Mouse (Mus musculus) MEL (cell line): Measurements from ENCODE around the gene Snca. TPM values are rescaled to one million over a fixed set of nuclear protein-coding genes. Genes with fewer than 3 reads are reported as not detected.

Experiments used
- DNase-seq: peaks from one replicate; pipeline ENCODE4 v3.0.0; 2011; ENCODE audit warnings: low read depth, low spot score
- H3K27ac ChIP-seq: 2 replicates; pipeline ENCODE4 v1.5.1; 2012; ENCODE audit warnings: low read depth, mild to moderate bottlenecking, control low read depth, low read length, moderate library complexity; ENCODE audit not compliant: control insufficient read depth
- H3K27me3 ChIP-seq, 2 experiments: fragments of 150-350 bp in 1 of 2; sonication (generic) in 1 of 2; 2 replicates each; pipeline ENCODE4 v1.6.1; 2012; ENCODE audit warnings: low read length in 2 of 2, mild to moderate bottlenecking in 2 of 2, improper control_type of control experiment in 1 of 2, moderate library complexity in 1 of 2; ENCODE audit not compliant: insufficient read depth in 2 of 2, control insufficient read depth in 1 of 2
- H3K36me3 ChIP-seq, 2 experiments: 2 replicates each; pipeline ENCODE4 v1.6.1; 2012 to 2014; ENCODE audit warnings: low read length in 2 of 2, improper control_type of control experiment in 1 of 2, inconsistent platforms in 1 of 2, mild to moderate bottlenecking in 1 of 2; ENCODE audit not compliant: insufficient read depth in 2 of 2, control insufficient read depth in 1 of 2
- H3K4me1 ChIP-seq, 2 experiments: fragments of 150-350 bp in 1 of 2; sonication (generic) in 1 of 2; 2 replicates each; pipeline ENCODE4 v1.6.1; 2012; ENCODE audit warnings: low read length in 2 of 2, improper control_type of control experiment in 1 of 2, mild to moderate bottlenecking in 1 of 2; ENCODE audit not compliant: insufficient read depth in 2 of 2, control insufficient read depth in 1 of 2
- H3K4me3 ChIP-seq, 2 experiments: fragments of 150-350 bp in 1 of 2; sonication (generic) in 1 of 2; 2 replicates each; pipeline ENCODE4 v1.5.1; 2012; ENCODE audit warnings: low read depth in 2 of 2, low read length in 2 of 2, mild to moderate bottlenecking in 2 of 2, moderate library complexity in 2 of 2, control low read depth in 1 of 2, improper control_type of control experiment in 1 of 2; ENCODE audit not compliant: control insufficient read depth in 1 of 2, insufficient read depth in 1 of 2
- H3K79me2 ChIP-seq: 2 replicates; pipeline ENCODE4 v1.6.1; 2012; ENCODE audit warnings: mild to moderate bottlenecking, low read length, moderate library complexity; ENCODE audit not compliant: control insufficient read depth, poor library complexity, insufficient read depth
- H3K9ac ChIP-seq: 2 replicates; pipeline ENCODE4 v1.6.1; 2012; ENCODE audit warnings: low read depth, mild to moderate bottlenecking, control low read depth, low read length, moderate library complexity; ENCODE audit not compliant: control insufficient read depth, poor library complexity, severe bottlenecking
- H3K9me3 ChIP-seq: fragments of 150-350 bp; sonication (generic); replicated peaks from 2 replicates; pipeline ENCODE4 v1.6.1; 2012; ENCODE audit warnings: mild to moderate bottlenecking, low read length, improper control_type of control experiment, moderate library complexity; ENCODE audit not compliant: insufficient read depth
- CHD2 ChIP-seq: IDR thresholded peaks from 2 replicates; pipeline ENCODE4 v1.6.1; 2011; ENCODE audit warnings: low read length, improper control_type of control experiment
- E2F4 ChIP-seq: IDR thresholded peaks from 2 replicates; pipeline ENCODE4 v1.6.1; 2011; ENCODE audit warnings: low read depth, low read length, improper control_type of control experiment, borderline replicate concordance
- ETS1 ChIP-seq: IDR thresholded peaks from 2 replicates; pipeline ENCODE4 v1.6.1; 2012; ENCODE audit warnings: low read depth, mild to moderate bottlenecking, inconsistent platforms, low read length, improper control_type of control experiment, moderate library complexity
- GABPA ChIP-seq: IDR thresholded peaks from 2 replicates; pipeline ENCODE4 v1.6.1; 2012; ENCODE audit warnings: low read depth, mild to moderate bottlenecking, inconsistent platforms, low read length, improper control_type of control experiment, moderate library complexity
- HCFC1 ChIP-seq: IDR thresholded peaks from 2 replicates; pipeline ENCODE4 v1.6.1; 2012; ENCODE audit warnings: low read depth, mild to moderate bottlenecking, inconsistent platforms, low read length, improper control_type of control experiment, moderate library complexity
- JUND ChIP-seq: IDR thresholded peaks from 2 replicates; pipeline ENCODE4 v1.6.1; 2011; ENCODE audit warnings: low read depth, mild to moderate bottlenecking, improper control_type of control experiment, low read length
- MAZ ChIP-seq: IDR thresholded peaks from 2 replicates; pipeline ENCODE4 v1.6.1; 2012; ENCODE audit warnings: low read depth, mild to moderate bottlenecking, inconsistent platforms, low read length, improper control_type of control experiment
- MYB ChIP-seq: IDR thresholded peaks from 2 replicates; pipeline ENCODE4 v1.6.1; 2011; ENCODE audit warnings: mild to moderate bottlenecking, low read depth, low read length, improper control_type of control experiment
- NELFE ChIP-seq: IDR thresholded peaks from 2 replicates; pipeline ENCODE4 v1.6.1; 2011; ENCODE audit warnings: low read depth, low read length, improper control_type of control experiment
- POLR2A ChIP-seq, 2 experiments: IDR thresholded peaks; 2 replicates each; pipeline ENCODE4 v1.6.1; 2011 to 2012; ENCODE audit warnings: low read length in 2 of 2, mild to moderate bottlenecking in 2 of 2, control low read depth in 1 of 2, improper control_type of control experiment in 1 of 2, low read depth in 1 of 2, moderate library complexity in 1 of 2; ENCODE audit not compliant: control insufficient read depth in 1 of 2, insufficient read depth in 1 of 2, poor library complexity in 1 of 2
- RAD21 ChIP-seq: IDR thresholded peaks from 2 replicates; pipeline ENCODE4 v1.6.1; 2011; ENCODE audit warnings: mild to moderate bottlenecking, low read depth, low read length, improper control_type of control experiment
- SIN3A ChIP-seq: IDR thresholded peaks from 2 replicates; pipeline ENCODE4 v1.6.1; 2012; ENCODE audit warnings: low read length, improper control_type of control experiment, inconsistent platforms
- TBP ChIP-seq: IDR thresholded peaks from 2 replicates; pipeline ENCODE4 v1.8.0; 2011; ENCODE audit warnings: low read depth, low read length, improper control_type of control experiment
- UBTF ChIP-seq: IDR thresholded peaks from 2 replicates; pipeline ENCODE4 v1.6.1; 2012; ENCODE audit warnings: low read depth, mild to moderate bottlenecking, inconsistent platforms, low read length, improper control_type of control experiment, moderate library complexity, borderline replicate concordance; ENCODE audit not compliant: insufficient read depth
- USF1 ChIP-seq: IDR thresholded peaks from 2 replicates; pipeline ENCODE4 v1.6.1; 2014; ENCODE audit warnings: low read depth, mild to moderate bottlenecking, inconsistent platforms, low read length, improper control_type of control experiment, moderate library complexity
- USF2 ChIP-seq, 2 experiments: IDR thresholded peaks; 2 replicates each; pipeline ENCODE4 v1.6.1; 2011 to 2012; ENCODE audit warnings: improper control_type of control experiment in 2 of 2, low read length in 2 of 2, borderline replicate concordance in 1 of 2, inconsistent platforms in 1 of 2, low read depth in 1 of 2, mild to moderate bottlenecking in 1 of 2; ENCODE audit not compliant: insufficient read depth in 1 of 2
- ZC3H11A ChIP-seq: IDR thresholded peaks from 2 replicates; pipeline ENCODE4 v1.6.1; 2012; ENCODE audit warnings: low read depth, mild to moderate bottlenecking, inconsistent platforms, low read length, improper control_type of control experiment
- ZNF384 ChIP-seq: IDR thresholded peaks from 2 replicates; pipeline ENCODE4 v1.6.1; 2012; ENCODE audit warnings: low read depth, mild to moderate bottlenecking, inconsistent platforms, low read length, improper control_type of control experiment
- polyA plus RNA-seq, 2 experiments: library from polyadenylated mRNA; stranded (reverse) in 1 of 2; unstranded in 1 of 2; fragments of >175 nt in 1 of 2; fragments of >200 nt in 1 of 2; gene quantifications; 2 replicates each; pipeline versions ENCODE4 v1.2.1 to v1.2.4; 2012; ENCODE audit warnings: low replicate concordance in 2 of 2, low read depth in 1 of 2; ENCODE audit not compliant: insufficient read length in 2 of 2, insufficient read depth in 1 of 2, missing spikeins in 1 of 2
- total RNA-seq: library from RNA; depleted of rRNA; stranded (reverse); fragments of 300-350 nt; gene quantifications from 2 replicates; pipeline ENCODE4 v1.2.3, GENCODE M21; 2012

Gene Snca
- total and polyA plus RNA-seq, 3 experiments, result 46.0 to 47.5 TPM; not detected in 1

DNA sequence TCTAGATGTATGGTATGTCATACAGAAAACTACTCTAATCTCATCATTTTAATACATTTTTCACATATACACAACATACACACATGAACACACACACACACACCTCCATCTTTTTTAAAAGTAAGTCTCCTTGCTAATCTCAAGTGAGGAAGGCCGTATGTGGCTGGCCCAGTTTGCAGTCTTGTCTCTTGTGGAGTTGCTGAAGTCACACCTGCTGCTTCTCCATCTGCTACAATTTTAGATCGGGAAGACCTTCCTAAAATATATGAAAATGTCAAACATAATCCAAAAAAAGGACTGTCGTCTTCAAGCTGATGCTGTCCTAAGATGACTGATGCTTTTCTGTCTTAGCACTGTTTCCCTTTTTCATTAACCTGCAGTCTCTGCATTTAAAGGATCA lies 112.1 kb downstream of the Snca start:
- TF ChIP-seq MYB (no peak), ETS1 (no peak), JUND (no peak), MAZ (no peak), E2F4 (no peak), HCFC1 (no peak)
- Histone ChIP-seq H3K4me3 (no peak overlapping the region), H3K27ac (no peak overlapping the region), H3K79me2 (no peaks in the 10 kb centered on the region), H3K36me3 (no peaks in the 10 kb centered on the region), H3K27me3 (no peaks in the 10 kb centered on the region), H3K9ac (no peak overlapping the region), H3K4me1 (no peaks in the 10 kb centered on the region), H3K9me3 (no peaks in the 10 kb centered on the region)
- DNase-seq, result no peak

- Histone ChIP-seq H3K79me2 (no peaks in the 10 kb centered on the region), H3K4me3 (no peak overlapping the region), H3K36me3 (no peaks in the 10 kb centered on the region), H3K27ac (no peak overlapping the region), H3K4me1 (no peaks in the 10 kb centered on the region), H3K9me3 (no peaks in the 10 kb centered on the region), H3K9ac (no peak overlapping the region), H3K27me3 (no peaks in the 10 kb centered on the region; a peak in 2 of 4 replicates)
- no peak for DNase-seq
- TF ChIP-seq UBTF, result no peak
- TF ChIP-seq JUND, result no peak
- no peak for TF ChIP-seq USF2 (IDR thresholded peaks at IDR 0.05; ENCODE audit: borderline replicate concordance in 1 of 2, insufficient read depth in 1 of 2, low read depth in 1 of 2, low read length in 2 of 2)
- no peak for TF ChIP-seq TBP
- no peak for TF ChIP-seq RAD21
- no peak for TF ChIP-seq E2F4
- TF ChIP-seq ZNF384, result no peak
- no peak for TF ChIP-seq CHD2
- no peak for TF ChIP-seq ZC3H11A
- no peak for TF ChIP-seq POLR2A (IDR thresholded peaks at IDR 0.05; ENCODE audit: control insufficient read depth in 1 of 2, insufficient read depth in 1 of 2, low read depth in 1 of 2, low read length in 2 of 2, poor library complexity in 1 of 2)
- no peak for TF ChIP-seq SIN3A
- no peak for TF ChIP-seq USF1
- TF ChIP-seq NELFE, result no peak
- no peak for TF ChIP-seq GABPA
- TF ChIP-seq, all 39 proteins: peak for 0
Observed at GRCm38 (mm10) chr6:60709997-60710471, 119.6 kb downstream of the Snca start.
